Mouse (Mus musculus): ENCODE results near the gene Ugcg. TPM values are rescaled to one million over a fixed set of nuclear protein-coding genes. Genes with fewer than 3 reads are reported as not detected.

Gene Ugcg
- polyA plus RNA-seq, 1 experiment from 2014 or later: 20.3 TPM

DNA sequence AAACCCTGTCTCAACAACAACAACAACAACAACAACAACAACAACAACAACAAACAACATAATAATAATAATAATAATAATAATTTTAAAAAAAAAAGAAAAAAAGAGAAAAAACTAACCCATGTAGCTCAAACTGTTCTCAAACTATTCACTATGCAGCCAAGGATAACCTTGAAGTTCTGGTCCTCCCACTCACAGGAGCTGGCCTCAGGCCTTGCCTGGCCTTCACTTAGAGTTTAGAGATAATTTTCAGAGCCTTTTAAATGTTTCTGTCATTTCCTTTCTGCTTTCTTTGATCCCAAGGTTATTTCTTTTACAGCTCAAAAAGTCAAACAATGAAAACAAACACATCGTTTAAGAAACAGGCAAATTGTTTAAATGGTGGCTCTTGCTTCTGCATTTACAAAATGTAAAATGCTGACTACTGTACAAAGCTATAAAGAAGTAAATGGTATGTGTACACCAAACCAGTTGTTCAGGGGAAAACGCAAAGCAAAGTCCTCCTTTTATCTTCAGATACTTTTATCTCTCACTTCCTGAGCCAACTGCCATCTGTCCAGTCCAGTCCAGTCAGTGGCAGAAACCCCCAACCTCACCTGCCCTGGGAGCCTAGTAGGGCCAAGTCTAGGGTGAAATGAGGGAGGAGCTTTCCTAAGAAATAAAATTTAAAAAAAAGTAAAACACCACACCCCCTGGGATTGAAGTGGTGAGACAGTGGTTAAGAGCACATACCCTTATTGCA, 15.7 kb upstream of the Ugcg start:
- peak; percentile 49 for ATAC-seq
- Histone ChIP-seq H3K27ac (ENCODE audit: low read depth, low read length) (no peak overlapping the region), H3K4me3 (ENCODE audit: low read depth, low read length) (no peak overlapping the region), H3K9me3 (ENCODE audit: control insufficient read depth) (no peaks in the 10 kb centered on the region), H3K9ac (ENCODE audit: low read depth, low read length) (no peak overlapping the region), H3K4me1 (replicated peaks; ENCODE audit: control insufficient read depth, insufficient read depth, low read length) (no peaks in the 10 kb centered on the region), H3K36me3 (ENCODE audit: control insufficient read depth, insufficient read depth) (no peaks in the 10 kb centered on the region), H3K27me3 (replicated peaks; ENCODE audit: control insufficient read depth, insufficient read depth, low read length) (no peaks in the 10 kb centered on the region), H3K4me2 (replicated peaks; ENCODE audit: low read depth) (no peak overlapping the region)
- TF ChIP-seq CTCF (IDR thresholded peaks at IDR 0.05; ENCODE audit: low read depth): no peak
- WGBS: 28% methylated on average over 2 of the region's 2 CpGs

DNA sequence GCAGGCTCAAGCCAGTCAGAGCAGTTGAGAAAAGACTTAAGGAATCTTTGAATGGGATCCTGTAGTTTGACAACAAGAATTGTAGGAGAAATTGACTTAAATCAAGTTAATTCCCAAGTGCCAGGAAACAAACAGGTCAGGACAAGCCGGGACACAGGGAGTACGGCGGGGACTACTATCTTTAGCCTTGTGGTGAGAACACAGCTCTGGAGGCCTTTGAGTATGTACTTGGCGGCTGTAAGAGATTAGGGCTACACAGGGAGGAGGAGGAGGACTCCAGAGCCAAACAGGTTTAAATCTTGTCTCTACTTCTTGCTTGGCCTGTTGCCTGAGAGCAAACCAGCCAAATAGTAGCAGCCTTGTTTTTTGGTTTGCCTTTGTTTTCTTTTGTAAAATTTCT, 14.1 kb upstream of the Ugcg start:
- Histone ChIP-seq H3K4me1 (replicated peaks; ENCODE audit: control insufficient read depth, insufficient read depth, low read length) (no peaks in the 10 kb centered on the region), H3K4me2 (replicated peaks; ENCODE audit: low read depth) (no peak overlapping the region), H3K27ac (ENCODE audit: low read depth, low read length) (no peak overlapping the region), H3K4me3 (ENCODE audit: low read depth, low read length) (no peak overlapping the region), H3K9ac (ENCODE audit: low read depth, low read length) (no peak overlapping the region), H3K9me3 (ENCODE audit: control insufficient read depth) (no peaks in the 10 kb centered on the region), H3K36me3 (ENCODE audit: control insufficient read depth, insufficient read depth) (no peaks in the 10 kb centered on the region), H3K27me3 (replicated peaks; ENCODE audit: control insufficient read depth, insufficient read depth, low read length) (no peaks in the 10 kb centered on the region)
- no peak for TF ChIP-seq CTCF (IDR thresholded peaks at IDR 0.05; ENCODE audit: low read depth)
- 36% methylated on average over 4 of the region's 4 CpGs for WGBS
- ATAC-seq: no peak

DNA sequence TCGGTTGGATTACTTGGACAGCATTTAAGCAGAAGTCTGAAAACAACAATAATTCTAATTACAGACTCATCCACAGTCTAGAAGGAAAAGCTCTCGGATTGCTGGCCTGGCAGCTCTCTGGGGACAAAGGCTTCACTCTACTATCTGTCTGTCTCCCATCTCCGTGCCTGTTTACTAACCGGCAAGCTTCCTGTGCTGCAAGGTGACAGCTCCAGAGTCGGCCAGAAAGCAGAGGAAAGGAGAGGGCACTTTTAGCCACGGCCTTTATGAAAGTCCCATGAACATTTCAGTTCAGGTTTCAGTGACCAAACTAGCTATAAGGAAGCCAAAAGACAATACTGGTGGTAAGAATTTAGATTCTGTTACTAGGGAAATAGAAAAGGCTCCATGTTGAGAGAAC, 13.1 kb upstream of the Ugcg start:
- no peaks in the 10 kb centered on the region for H3K9me3 ChIP-seq (ENCODE audit: control insufficient read depth)
- no peaks in the 10 kb centered on the region for H3K4me1 ChIP-seq (replicated peaks; ENCODE audit: control insufficient read depth, insufficient read depth, low read length)
- no peak overlapping the region for H3K9ac ChIP-seq (ENCODE audit: low read depth, low read length)
- no peak for TF ChIP-seq CTCF (IDR thresholded peaks at IDR 0.05; ENCODE audit: low read depth)
- 39% methylated on average over 6 of the region's 6 CpGs for WGBS
- no peak overlapping the region for H3K4me2 ChIP-seq (replicated peaks; ENCODE audit: low read depth)
- no peak overlapping the region for H3K4me3 ChIP-seq (ENCODE audit: low read depth, low read length)
- no peaks in the 10 kb centered on the region for H3K27me3 ChIP-seq (replicated peaks; ENCODE audit: control insufficient read depth, insufficient read depth, low read length)
- no peak for ATAC-seq
- H3K36me3 ChIP-seq (ENCODE audit: control insufficient read depth, insufficient read depth): no peaks in the 10 kb centered on the region
- no peak overlapping the region for H3K27ac ChIP-seq (ENCODE audit: low read depth, low read length)

DNA sequence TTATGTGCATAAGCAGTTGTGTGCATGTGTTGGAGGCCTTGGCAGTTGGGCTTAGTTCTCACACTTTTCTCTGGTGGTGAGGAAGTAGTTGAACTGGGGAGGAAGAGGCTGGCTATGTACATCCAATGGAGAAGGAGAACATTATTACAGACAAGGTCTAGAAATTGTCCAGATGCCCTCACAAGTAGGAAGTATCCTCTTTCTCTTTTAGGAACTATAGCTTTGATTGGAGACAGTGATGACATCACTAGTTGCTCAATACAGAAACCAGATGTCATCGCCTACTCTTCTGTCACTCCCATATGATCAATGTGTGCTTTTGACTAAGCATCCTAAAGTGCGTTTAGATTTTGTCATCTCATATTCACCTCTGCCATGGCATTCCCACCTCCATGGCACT, 11.5 kb upstream of the Ugcg start:
- TF ChIP-seq CTCF (IDR thresholded peaks at IDR 0.05; ENCODE audit: low read depth): no peak
- H3K9me3 ChIP-seq (ENCODE audit: control insufficient read depth): no peaks in the 10 kb centered on the region
- H3K27ac ChIP-seq (ENCODE audit: low read depth, low read length): no peak overlapping the region
- no peak overlapping the region for H3K9ac ChIP-seq (ENCODE audit: low read depth, low read length)
- 85% methylated on average over 2 of the region's 2 CpGs for WGBS
- no peaks in the 10 kb centered on the region for H3K4me1 ChIP-seq (replicated peaks; ENCODE audit: control insufficient read depth, insufficient read depth, low read length)
- H3K27me3 ChIP-seq (replicated peaks; ENCODE audit: control insufficient read depth, insufficient read depth, low read length): no peaks in the 10 kb centered on the region
- H3K36me3 ChIP-seq (ENCODE audit: control insufficient read depth, insufficient read depth): no peaks in the 10 kb centered on the region
- ATAC-seq: no peak
- H3K4me3 ChIP-seq (ENCODE audit: low read depth, low read length): no peak overlapping the region
- no peak overlapping the region for H3K4me2 ChIP-seq (replicated peaks; ENCODE audit: low read depth)

DNA sequence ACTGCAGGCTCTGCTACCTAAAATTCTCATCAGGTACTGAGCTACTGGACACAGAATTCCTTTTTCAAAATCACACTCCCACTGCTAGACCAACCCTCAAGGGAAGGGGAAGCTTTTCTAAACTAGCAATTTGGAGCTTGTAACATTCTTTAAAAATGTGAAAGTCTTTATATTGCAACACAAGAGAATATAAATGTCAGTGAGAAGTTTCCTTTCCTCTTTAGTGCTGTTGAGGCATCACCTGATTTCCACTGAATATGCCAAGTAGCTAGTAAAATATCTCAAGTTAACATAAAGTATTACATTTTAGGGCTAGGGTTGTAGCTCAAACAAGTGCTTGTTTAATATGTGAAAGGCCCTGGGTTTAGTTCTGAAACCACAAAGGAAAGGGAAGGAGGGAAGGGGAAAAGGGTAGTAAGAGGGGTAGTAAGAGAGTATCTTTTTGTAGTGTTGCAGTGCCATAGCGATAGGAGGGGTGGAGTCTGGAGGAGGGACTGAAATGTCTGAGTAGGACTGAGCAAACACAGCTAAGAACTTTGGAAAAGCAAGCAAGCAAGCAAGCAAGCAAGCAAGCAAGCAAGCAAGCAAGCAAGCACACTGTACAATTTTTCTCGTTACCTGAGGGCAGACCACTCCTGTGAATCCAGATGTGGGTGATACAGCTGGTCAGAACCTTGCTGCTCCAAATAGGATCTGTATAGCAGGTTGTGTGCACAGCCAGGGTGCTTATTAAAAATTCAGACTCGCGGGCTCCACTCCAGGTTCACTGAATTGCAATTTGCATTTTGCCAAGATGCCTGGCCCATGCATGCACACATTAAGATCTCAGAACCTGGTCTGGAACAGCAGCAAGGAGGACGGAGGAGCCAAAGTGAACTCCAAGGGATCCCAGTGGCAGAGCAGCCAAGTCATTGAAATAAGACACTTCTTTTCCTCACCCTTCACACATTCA, 7.5 kb upstream of the Ugcg start:
- Histone ChIP-seq H3K4me2 (replicated peaks; ENCODE audit: low read depth) (no peak overlapping the region), H3K27ac (ENCODE audit: low read depth, low read length) (no peak overlapping the region), H3K27me3 (replicated peaks; ENCODE audit: control insufficient read depth, insufficient read depth, low read length) (no peaks in the 10 kb centered on the region), H3K9me3 (ENCODE audit: control insufficient read depth) (no peaks in the 10 kb centered on the region), H3K4me3 (ENCODE audit: low read depth, low read length) (no peak overlapping the region), H3K9ac (ENCODE audit: low read depth, low read length) (no peak overlapping the region), H3K4me1 (replicated peaks; ENCODE audit: control insufficient read depth, insufficient read depth, low read length) (no peaks in the 10 kb centered on the region), H3K36me3 (ENCODE audit: control insufficient read depth, insufficient read depth) (no peaks in the 10 kb centered on the region)
- WGBS: 41% methylated on average over 5 of the region's 5 CpGs
- ATAC-seq: no peak
- TF ChIP-seq CTCF (IDR thresholded peaks at IDR 0.05; ENCODE audit: low read depth): no peak

DNA sequence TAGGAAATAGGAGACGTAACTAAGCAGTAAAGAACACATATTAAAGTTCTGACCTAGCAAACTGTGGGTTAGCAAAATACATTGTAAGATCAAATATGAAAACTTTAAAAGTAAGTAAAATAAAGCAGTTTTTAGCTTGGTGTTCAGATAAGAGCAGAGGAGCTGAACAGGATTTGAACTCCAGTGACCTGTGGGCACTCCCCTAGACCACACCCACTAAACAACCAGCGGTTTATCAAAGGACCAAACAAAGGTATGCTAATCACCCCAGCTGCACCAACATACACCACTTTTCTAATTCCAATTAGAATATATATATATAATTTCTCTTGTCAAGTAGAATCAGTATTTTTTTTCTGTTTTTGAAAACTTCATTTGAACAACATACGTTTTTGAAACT, 3.4 kb upstream of the Ugcg start:
- no peaks in the 10 kb centered on the region for H3K27me3 ChIP-seq (replicated peaks; ENCODE audit: control insufficient read depth, insufficient read depth, low read length)
- no peak overlapping the region for H3K9ac ChIP-seq (ENCODE audit: low read depth, low read length)
- no peak overlapping the region for H3K4me2 ChIP-seq (replicated peaks; ENCODE audit: low read depth)
- no peak for TF ChIP-seq CTCF (IDR thresholded peaks at IDR 0.05; ENCODE audit: low read depth)
- no peak for ATAC-seq
- no peak overlapping the region for H3K4me3 ChIP-seq (ENCODE audit: low read depth, low read length)
- no peak overlapping the region for H3K27ac ChIP-seq (ENCODE audit: low read depth, low read length)
- H3K4me1 ChIP-seq (replicated peaks; ENCODE audit: control insufficient read depth, insufficient read depth, low read length): no peaks in the 10 kb centered on the region
- H3K9me3 ChIP-seq (ENCODE audit: control insufficient read depth): no peaks in the 10 kb centered on the region
- 57% methylated on average over 3 of the region's 3 CpGs for WGBS
- no peaks in the 10 kb centered on the region for H3K36me3 ChIP-seq (ENCODE audit: control insufficient read depth, insufficient read depth)
